Mouse (Mus musculus) right cerebral cortex, postnatal 25 days (tissue): ENCODE results near the gene Rem1.
A peak's percentile ranks its signal among the peaks of the same experiment; 100 is the strongest.

Experiments used
- DNase-seq: peaks from one replicate; pipeline ENCODE4 v3.0.0; 2022

Rem1 gene

DNA sequence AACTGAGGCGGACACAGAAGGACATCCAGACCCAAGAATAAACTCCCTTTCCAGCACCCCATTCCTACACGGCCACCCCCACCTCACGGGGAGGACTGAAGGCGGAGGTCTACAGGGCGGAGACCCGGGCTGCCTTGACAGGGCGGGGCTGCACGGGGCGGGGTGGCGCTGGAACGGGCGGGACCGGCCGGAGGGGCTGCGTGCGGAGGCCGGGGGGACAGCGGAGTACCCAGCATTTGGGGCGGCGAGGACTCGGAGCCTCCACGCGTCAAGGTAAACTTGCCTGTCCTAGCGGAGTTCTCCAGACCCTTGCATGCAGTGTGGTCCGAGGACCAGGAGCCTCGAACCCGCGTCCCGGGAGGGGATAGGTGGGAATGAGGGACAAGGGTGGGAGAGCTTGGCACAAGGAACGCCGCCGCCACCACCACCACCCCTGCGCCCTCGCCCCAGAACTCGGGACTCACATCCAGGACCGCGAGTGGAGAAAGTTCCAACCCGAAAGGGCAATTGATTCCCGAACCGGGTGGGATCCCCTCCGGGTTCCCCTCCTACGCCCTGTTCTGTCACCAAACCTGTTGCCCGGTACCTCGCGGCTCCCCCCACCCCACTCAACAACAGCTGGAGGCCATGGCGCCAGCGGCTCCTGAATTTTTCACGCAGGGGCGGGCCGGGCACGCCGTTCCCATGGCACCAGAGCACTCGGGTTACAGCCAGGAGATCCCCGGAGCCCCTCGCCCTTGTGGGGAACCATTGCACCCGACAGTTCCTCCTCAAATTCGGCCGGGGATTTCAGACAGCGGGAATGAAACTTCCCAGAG is at the start of gene Rem1:
Gene Rem1, plus strand, starts transcription at position 178 of the 818 bp plus-strand sequence.
- DNase-seq: no peak

GRCm38 (mm10) chr2:152580107-152580506 is 46.6 kb upstream of the Rem1 start, which contains the start of gene Defb19:
TSS of gene Defb19 (minus strand) at chr2:152580312.
- DNase-seq: no peak

GRCm38 (mm10) chr2:152580612-152581011 is 46.1 kb upstream of the Rem1 start:
- no peak for DNase-seq

DNA sequence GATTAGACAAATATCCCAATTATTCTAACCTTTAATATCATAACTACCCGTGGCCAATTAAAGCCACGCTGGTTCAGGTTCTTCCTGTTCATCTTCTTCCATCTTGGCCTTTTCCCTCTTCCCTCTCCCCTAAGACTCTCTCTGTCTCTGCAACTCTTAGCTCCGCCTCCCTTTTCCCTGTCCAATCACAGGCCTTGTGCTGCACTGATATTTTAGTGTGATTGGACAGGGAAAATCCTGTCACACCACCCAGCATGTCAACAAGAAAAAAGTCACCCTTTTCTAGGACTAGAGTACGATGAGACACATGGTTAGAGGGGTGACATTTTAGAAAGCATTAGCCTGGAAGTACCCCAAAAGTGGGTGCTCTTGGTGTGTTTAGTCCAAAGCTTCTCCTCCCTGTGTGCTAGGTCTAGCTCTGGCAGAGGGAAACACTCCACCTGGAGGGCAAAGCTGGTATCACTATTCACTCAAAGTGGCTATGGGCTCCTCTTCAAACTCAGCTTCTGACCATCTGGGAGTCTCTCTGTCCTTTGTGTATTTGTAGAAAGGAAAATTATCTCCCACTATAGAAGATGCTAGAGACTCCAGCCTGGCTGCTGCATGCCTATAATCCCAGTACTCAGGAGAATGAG is 39.7 kb upstream of the Rem1 start:
- no peak for DNase-seq

- no peak for DNase-seq
Measured at GRCm38 (mm10) chr2:152588450-152588849, 38.3 kb upstream of the Rem1 start.

DNA sequence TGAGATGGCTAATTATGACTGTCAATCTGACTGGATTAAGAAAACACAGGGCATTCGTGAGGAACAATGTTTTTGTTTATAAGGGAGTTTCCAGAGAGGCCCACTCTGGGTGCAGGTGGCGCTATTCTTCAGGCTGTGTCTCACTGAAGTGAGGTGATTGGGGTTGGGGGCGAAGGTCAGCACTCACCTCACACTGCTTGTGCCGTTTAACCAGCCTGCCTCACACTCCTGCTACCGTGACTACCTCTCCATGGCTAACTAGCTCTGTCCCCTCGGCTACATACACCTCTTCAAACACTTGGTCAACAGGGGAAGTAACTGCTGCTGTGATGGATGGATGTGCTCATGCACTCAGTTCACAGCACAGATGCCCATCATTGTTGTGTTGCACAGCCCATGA is 37.7 kb upstream of the Rem1 start:
- no peak for DNase-seq

DNA sequence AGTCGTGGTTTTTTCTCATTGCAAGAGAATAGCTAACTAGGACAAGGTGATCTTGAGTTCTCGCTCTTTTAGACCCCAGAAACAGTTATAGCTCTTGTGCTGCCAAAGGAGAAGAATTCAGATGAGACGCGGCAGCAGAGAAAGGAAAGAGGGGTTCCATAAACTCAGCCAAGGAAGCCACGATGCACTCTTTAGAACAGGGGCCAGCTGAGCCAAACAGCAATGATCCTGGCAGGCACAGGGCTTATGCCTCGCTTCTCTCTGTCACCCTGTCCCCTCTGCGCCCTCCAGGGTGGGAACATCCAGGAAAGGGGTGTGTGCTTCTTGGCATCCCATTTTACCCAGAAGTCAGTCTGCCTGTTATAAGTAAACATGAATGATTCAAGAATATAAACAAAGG is 27.5 kb upstream of the Rem1 start, which contains the start of gene Defb45:
Gene Defb45, minus strand, starts transcription at position 101 of the 400 bp plus-strand sequence.
- DNase-seq: no peak

- no peak for DNase-seq
Measured at GRCm38 (mm10) chr2:152600076-152600475, 26.7 kb upstream of the Rem1 start.

DNA sequence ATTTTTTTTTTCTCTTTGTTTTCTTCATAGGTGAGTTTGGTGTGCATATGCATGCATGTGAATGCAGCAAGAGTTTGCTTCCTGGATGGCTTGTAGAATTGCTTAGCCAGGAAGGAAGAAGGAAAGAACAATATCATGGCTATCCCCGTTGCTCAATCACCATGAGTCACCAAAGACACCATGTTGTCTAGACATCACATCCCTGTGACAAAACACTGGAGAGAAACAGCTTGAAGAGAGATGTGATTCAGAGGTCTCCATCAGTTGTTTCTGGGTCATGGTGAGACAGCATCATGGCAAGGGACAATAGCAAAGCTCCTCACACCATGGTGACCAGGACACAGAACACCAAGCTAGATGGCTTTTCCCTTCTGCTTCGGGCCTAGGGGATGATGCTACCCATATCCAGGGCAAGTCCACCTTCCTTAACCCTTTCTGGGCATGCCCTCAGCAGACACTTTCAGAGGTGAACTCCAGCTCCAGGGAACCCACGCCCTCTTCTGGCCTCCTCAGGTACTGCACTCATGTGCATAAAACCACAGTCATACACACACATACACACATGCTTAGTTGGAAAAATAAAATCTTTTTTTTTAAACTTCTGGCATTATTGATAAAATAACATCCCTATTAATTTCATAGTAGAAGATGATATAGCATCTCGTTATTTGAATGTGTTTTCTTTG is 25.3 kb upstream of the Rem1 start:
- no peak for DNase-seq

GRCm38 (mm10) chr2:152604057-152604456 is 22.7 kb upstream of the Rem1 start, which contains the start of gene Defb36:
TSS of gene Defb36 (plus strand) at chr2:152604327.
- no peak for DNase-seq

DNA sequence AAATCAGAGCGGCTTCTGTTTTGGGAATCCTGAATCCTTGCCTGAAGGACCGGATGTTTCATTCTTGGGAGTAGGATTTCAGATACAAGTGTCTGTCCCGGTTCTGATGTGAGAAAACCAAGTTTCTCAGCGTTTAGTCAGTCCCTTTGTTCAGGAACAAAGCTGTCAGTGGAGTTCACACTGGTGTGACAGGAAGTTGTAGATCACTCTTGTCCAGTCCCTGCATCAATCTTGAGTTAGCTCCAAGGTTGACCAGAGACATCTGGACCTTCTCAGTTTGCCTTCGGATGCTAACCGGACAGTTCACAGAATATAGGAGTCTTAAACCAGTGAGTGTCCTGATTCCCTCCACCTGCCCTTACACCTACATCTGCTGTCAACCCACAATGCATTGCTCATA is 19.0 kb upstream of the Rem1 start:
- no peak for DNase-seq

GRCm38 (mm10) chr2:152608719-152609118 is 18.0 kb upstream of the Rem1 start:
- no peak for DNase-seq

GRCm38 (mm10) chr2:152612193-152612592 is 14.6 kb upstream of the Rem1 start:
- DNase-seq: peak; percentile 10

DNA sequence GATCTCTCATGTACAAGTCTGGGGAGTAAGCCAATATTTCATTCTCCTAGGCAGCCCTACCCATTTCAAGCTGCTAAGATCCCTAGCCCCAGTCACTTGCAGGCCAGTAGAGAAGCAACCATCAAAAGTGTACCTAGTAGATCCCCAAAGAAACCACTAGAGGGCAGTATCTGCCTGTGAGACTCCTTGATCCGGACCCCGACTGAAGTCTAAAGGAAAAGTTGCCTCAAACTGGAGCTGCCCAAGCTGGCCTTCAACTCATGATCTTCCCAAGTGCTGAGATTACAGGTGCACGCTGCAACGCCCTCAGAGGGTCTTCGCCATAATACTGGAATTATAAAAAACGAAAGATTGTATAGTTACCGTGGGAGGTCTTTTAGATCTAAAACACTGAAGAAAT is 11.2 kb upstream of the Rem1 start:
- DNase-seq: peak; percentile 42

DNA sequence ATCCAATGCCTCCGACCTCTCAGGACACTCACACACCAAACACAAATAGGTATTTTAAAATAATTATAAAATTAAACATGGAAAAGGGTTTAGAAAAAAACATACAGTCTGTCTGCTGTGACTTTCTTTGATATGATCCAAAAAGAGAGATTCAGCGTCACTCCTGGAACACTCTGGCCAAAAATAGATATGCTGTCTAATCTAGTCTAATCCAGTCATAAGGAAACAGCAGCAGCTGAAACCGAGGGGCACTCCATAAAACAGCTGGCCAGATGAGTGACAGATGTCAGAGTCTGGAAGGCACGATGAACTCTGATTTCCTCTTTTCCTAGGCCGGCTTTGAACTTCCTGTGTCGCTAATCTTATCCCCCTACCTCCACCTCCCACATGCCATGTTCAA is 10.3 kb upstream of the Rem1 start:
- DNase-seq: no peak

DNA sequence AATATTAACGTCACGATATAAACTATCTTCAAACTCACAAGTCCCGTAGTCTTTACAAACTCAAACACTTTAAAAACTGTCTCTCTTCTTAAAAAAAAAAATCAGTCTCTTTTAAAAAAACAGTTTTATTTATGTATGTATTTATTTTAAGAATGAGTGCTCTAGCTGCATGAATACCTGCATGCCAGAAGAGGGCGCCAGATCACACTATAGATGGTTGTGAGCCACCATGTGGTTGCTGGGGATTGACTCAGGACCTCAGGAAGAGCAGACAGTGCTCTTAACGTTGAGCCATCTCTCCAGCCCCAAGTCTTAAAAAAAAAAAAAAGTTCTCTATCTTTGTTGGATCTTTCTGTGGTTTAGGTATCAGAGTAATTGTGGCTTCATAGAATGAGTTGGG is 9.4 kb upstream of the Rem1 start:
- DNase-seq: no peak

GRCm38 (mm10) chr2:152620367-152621134 is 6.2 kb upstream of the Rem1 start:
- no peak for DNase-seq

DNA sequence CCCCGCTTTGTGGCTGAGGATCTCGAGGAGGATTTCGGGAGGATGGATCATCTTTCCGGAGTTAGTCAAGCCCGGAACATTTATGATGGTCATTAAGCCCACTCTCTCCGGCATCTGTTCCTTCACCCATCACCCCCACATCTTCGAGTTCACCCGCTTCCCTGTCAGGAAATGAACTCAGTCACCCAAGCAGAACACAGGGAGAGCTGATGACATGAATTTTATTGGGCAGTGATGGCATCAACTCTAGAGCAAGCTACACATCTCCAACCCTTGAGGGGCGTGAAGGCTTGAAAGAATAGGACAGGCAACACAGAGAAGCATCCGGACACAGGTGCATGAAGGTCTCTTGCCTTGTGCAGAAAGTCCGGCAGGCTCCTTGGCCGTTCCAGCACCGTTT is 4.6 kb upstream of the Rem1 start:
- no peak for DNase-seq

DNA sequence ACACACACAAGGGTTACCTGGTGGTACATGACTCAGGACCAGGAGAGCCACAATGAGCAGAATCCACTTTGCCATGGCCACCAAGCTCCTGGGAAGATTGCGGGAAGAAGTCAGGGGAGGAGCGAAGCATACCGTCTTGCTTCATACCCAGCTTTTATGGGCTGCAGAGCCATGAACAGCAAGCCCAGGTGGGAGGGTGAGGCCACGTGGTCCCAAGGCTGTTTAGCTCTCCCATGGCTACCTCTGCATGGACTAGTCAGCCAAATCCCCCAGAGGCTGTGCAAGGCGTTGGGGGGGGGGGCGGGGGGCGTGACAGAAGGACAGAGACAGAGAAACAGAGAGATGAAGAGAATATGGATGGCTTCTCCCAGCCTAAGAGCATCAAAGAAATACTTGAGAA is 3.8 kb upstream of the Rem1 start, which contains the start of gene Defb25:
Gene Defb25, minus strand, starts transcription at position 101 of the 400 bp plus-strand sequence.
- no peak for DNase-seq

DNA sequence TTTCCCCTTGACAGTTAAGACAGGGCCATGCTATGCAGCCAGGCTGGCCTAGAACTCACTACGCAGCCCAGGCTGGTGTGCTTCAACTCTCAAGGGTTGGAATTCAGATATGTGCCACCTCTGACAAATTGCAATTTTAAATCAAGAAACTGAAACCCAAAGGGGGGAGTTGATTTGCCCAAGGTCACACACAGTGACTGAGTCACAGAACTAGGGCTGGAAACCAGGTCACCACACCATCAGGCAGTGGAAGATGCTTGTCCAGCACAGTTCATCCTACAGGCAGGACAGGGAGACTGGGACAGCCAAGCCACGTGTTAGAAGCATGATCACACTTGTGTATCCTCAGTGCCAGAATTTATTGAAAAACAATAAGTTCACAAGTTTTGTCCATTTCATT is 2.2 kb upstream of the Rem1 start:
- no peak for DNase-seq

DNA sequence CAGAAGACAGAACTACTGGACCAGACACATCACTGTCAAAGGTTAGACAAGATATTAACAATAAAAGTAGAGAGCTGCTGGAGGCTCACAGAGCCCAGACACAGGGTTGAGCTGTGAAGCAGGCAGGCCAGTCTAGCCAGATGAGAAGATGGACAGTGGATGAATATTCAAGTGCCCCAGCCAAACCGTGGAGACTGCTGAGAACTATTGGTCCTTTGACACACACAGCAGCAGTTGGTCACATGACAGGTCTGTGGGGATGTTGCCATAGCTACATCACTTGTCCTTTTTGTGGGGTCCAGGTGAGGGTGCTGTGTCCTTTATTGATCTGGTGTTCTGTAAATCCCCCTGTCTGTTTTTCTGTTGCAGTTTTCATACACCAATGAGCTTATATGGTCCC is 1.5 kb upstream of the Rem1 start:
- no peak for DNase-seq

DNA sequence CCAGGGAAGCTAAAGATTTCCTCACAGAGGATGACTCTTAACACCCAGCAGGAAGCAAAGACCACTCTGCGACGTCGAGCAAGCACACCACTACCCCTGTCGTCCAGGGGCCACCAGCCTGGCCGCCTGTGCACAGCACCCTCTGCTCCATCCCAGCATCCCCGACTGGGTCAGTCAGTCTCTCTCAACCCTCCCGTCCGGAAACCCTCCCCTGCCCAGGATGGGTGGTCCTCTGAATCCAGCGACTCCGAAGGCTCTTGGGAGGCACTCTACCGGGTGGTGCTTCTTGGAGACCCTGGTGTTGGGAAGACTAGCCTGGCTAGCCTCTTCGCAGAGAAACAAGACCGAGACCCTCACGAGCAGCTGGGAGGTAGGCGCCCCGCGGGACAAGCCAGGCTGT is 1.3 kb downstream of the Rem1 start:
- DNase-seq: no peak

DNA sequence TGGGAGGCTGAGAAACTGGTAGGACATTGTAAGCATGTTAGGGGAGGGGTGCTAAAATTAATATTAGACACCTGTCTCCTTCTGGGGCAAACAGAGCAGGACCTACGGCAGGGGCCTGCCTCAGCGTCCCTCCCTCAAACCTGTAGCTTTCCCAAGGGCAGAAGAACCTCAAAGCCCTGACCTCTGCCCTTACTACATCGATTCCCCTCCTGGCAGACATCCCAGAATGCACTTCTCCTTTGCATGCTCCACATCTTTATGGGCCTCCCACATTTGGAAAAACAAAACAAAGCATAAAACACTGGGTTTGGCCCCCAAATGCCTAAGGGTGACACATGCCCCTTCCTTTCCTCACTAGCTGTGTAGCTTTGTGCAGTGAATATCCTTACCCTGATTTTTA is 2.5 kb downstream of the Rem1 start:
- no peak for DNase-seq
